13 mouse cellular contexts compared by ENCODE assay signal in the genomic region with DNA sequence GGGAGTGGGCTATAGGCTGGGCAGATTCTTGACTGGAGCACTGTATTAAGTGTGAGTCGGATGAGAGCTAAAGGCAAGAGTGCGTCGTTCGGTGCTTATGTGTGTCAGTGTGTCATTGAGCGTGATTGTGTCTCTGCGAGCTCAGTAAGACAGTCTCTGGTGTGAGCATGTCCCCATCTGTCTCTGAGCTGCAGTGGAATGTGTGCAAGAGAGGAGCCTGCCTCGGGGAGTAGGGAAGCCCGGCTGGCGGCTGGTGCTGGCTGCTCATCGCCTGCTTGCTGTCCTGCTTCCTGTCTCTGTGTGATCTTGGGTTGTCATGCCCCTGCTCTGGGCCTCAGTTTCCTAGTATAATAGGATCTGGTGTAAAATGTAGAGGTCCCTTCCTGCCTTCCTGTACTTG. TPM values are rescaled to one million over a fixed set of nuclear protein-coding genes. Genes with fewer than 3 reads are reported as not detected.
"Had no signal": no experiment of that assay in that cellular context is flagged by ENCODE, and none has a peak within 500 bp of the region (broad histone marks: within the 10 kb centered on the region; RNA-seq: fewer than 3 reads in every experiment).

No protein-coding gene starts in this region.

- H3K9ac ChIP-seq: limb, embryonic 13.5 days; liver, embryonic 14.5 days; neural tube, embryonic 13.5 days had no signal

- H3K36me3 ChIP-seq: limb, embryonic 13.5 days; neural tube, embryonic 13.5 days had no signal

- DNase-seq: kidney, adult 9 months; kidney, postnatal 4 days; left cerebral cortex, postnatal 4 days; lung, adult 18-20 months; right cerebral cortex, postnatal 14 days; thymus, postnatal 36 days had no signal

- H3K4me2 ChIP-seq: limb, embryonic 13.5 days; neural tube, embryonic 13.5 days had no signal

- H3K4me3 ChIP-seq: layer of hippocampus, adult 2 months; limb, embryonic 13.5 days; neural tube, embryonic 13.5 days had no signal

- H3K27ac ChIP-seq: kidney, postnatal 0 days; layer of hippocampus, adult 2 months; limb, embryonic 13.5 days; liver, embryonic 14.5 days; neural tube, embryonic 13.5 days had no signal

- H3K9me3 ChIP-seq: limb, embryonic 13.5 days; neural tube, embryonic 13.5 days had no signal

- H3K27me3 ChIP-seq: neural tube, embryonic 13.5 days had no signal

RNA-seq across cellular contexts. Expression of a gene that starts 24.5 kb away (rescaled TPM):
- total RNA-seq: megakaryocyte-erythroid progenitor cell, adult 5-6 weeks; monocyte, adult 5-6 weeks had no signal
